Mouse (Mus musculus): ENCODE data around the gene Cntnap5b. TPM values are rescaled to one million over a fixed set of nuclear protein-coding genes. Genes with fewer than 3 reads are reported as not detected.

The Cntnap5b gene
- total RNA-seq, 1 experiment = not detected

DNA sequence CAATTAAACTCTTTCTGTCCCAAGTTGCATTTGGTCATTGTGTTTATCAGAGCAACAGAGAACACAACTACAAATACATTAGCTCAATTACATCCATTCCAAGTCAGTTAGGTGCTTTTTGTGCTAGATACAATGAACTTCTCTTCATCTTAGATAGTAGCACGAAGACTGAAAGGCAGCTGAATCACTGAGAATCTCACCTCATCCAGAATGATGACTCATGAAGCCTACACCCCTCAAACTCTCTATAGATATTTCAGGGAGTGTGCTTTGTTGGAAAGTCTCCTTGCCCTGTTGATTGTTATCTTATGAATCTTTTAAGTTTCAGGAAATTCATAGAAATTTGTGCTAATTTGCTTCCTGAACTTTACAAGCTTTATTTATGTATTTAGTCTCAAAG lies 695.0 kb downstream of the Cntnap5b start:
- TF ChIP-seq HCFC1 (IDR thresholded peaks at IDR 0.05; ENCODE audit: borderline replicate concordance, insufficient read depth, low read length) (no peak), ZC3H11A (IDR thresholded peaks at IDR 0.05; ENCODE audit: borderline replicate concordance, low read depth, low read length) (no peak), ZNF384 (IDR thresholded peaks at IDR 0.05; ENCODE audit: low read depth, low read length) (no peak), CHD2 (IDR thresholded peaks at IDR 0.05; ENCODE audit: low read depth, low read length) (no peak), MAFK (IDR thresholded peaks at IDR 0.05; ENCODE audit: insufficient read depth, low read depth, low read length) (no peak)
- H3K9ac ChIP-seq (ENCODE audit: insufficient read depth, low read depth, low read length, poor library complexity, severe bottlenecking) = no peak overlapping the region
- H3K36me3 ChIP-seq (ENCODE audit: control insufficient read depth, insufficient read depth, low read length, poor library complexity, severe bottlenecking) = no peaks in the 10 kb centered on the region
- no peaks in the 10 kb centered on the region for H3K4me1 ChIP-seq (ENCODE audit: control insufficient read depth in 2 of 2, insufficient read depth in 2 of 2, low read length in 2 of 2, poor library complexity in 1 of 2)
- H3K27ac ChIP-seq (ENCODE audit: insufficient read depth, low read depth, low read length, poor library complexity, severe bottlenecking) = no peak overlapping the region
- in situ Hi-C loops (cut with MboI; ENCODE audit: low sequenced_read_pairs in 2 of 2, unreplicated experiment in 2 of 2) = no loop called here
- H3K9me3 ChIP-seq (ENCODE audit: control insufficient read depth, insufficient read depth, low read depth, low read length) = no peaks in the 10 kb centered on the region
- no peak overlapping the region for H3K4me3 ChIP-seq (ENCODE audit: insufficient read depth in 1 of 2, low read depth in 1 of 2, low read length in 2 of 2, poor library complexity in 1 of 2, severe bottlenecking in 1 of 2)
- no peak for DNase-seq (ENCODE audit: low read depth, low spot score)

- no peak overlapping the region for H3K27ac ChIP-seq (ENCODE audit: insufficient read depth, low read depth, low read length, poor library complexity, severe bottlenecking)
- DNase-seq (ENCODE audit: low read depth, low spot score) = no peak
- H3K9me3 ChIP-seq (ENCODE audit: control insufficient read depth, insufficient read depth, low read depth, low read length) = no peaks in the 10 kb centered on the region
- H3K4me3 ChIP-seq (ENCODE audit: insufficient read depth in 1 of 2, low read depth in 1 of 2, low read length in 2 of 2, poor library complexity in 1 of 2, severe bottlenecking in 1 of 2) = no peak overlapping the region
- no peak overlapping the region for H3K9ac ChIP-seq (ENCODE audit: insufficient read depth, low read depth, low read length, poor library complexity, severe bottlenecking)
- TF ChIP-seq CHD2 (IDR thresholded peaks at IDR 0.05; ENCODE audit: low read depth, low read length) (no peak), MAFK (IDR thresholded peaks at IDR 0.05; ENCODE audit: insufficient read depth, low read depth, low read length) (no peak), HCFC1 (IDR thresholded peaks at IDR 0.05; ENCODE audit: borderline replicate concordance, insufficient read depth, low read length) (no peak), ZNF384 (IDR thresholded peaks at IDR 0.05; ENCODE audit: low read depth, low read length) (no peak), ZC3H11A (IDR thresholded peaks at IDR 0.05; ENCODE audit: borderline replicate concordance, low read depth, low read length) (no peak)
- H3K4me1 ChIP-seq (ENCODE audit: control insufficient read depth in 2 of 2, insufficient read depth in 2 of 2, low read length in 2 of 2, poor library complexity in 1 of 2) = 0 out of 4 replicates have a peak, but pooled peaks cover 0 to 2% of the 10 kb centered on the region in 2 experiments
- no peaks in the 10 kb centered on the region for H3K36me3 ChIP-seq (ENCODE audit: control insufficient read depth, insufficient read depth, low read length, poor library complexity, severe bottlenecking)
- in situ Hi-C loops (cut with MboI; ENCODE audit: low sequenced_read_pairs in 2 of 2, unreplicated experiment in 2 of 2) = no loop called here
These were observed 737.3 kb downstream of the Cntnap5b start for GRCm38 (mm10) chr1:100509866-100510265.

Data from ES-E14 (cell line).